Mouse (Mus musculus): ENCODE measurements around the gene Syndig1. TPM values are rescaled to one million over a fixed set of nuclear protein-coding genes. Genes with fewer than 3 reads are reported as not detected.

The Syndig1 gene
- polyA plus RNA-seq, 1 experiment from 2014 or later = 3.7 TPM

GRCm38 (mm10) chr2:149861002-149861401, 32.0 kb downstream of the Syndig1 start:
- Histone ChIP-seq H3K4me2 (ENCODE audit: low read depth, low read length) (no peak overlapping the region), H3K27me3 (ENCODE audit: control insufficient read depth, insufficient read depth, low read depth, low read length) (no peaks in the 10 kb centered on the region), H3K27ac (ENCODE audit: low read length) (no peak overlapping the region), H3K36me3 (ENCODE audit: control insufficient read depth, insufficient read depth, low read length) (no peaks in the 10 kb centered on the region), H3K4me3 (ENCODE audit: low read length) (no peak overlapping the region), H3K9ac (ENCODE audit: low read length) (no peak overlapping the region), H3K4me1 (replicated peaks; ENCODE audit: control insufficient read depth, insufficient read depth, low read length) (no peaks in the 10 kb centered on the region), H3K9me3 (ENCODE audit: control insufficient read depth, low read length) (no peaks in the 10 kb centered on the region)
- no peak for ATAC-seq (ENCODE audit: low read depth)
- 74% methylated on average over 3 of the region's 3 CpGs for WGBS

DNA sequence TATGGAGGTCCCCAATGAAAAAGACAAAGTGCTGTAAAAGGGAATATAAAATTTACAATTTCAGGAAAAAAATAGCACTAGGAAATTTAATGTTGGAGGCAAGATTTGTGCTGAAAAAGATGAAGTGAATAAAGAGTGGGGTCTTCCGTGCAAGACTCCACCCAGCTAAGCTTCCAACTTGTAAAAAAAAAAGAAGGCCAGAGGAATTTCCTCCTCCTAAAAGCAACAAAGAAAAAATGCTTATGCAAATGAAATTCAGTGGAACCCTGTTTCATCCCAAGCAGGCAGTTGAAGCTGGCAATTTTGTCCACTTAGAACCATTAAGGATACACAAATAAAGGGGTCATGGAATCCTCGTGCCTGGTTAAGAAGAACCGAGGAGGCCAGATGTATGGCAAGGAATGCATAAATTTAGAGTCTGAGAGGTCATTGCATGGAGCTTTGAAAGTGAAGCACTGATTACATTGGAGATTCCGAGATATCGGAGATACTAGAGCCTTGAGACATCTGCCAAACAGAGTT, 37.0 kb downstream of the Syndig1 start:
- no peaks in the 10 kb centered on the region for H3K27me3 ChIP-seq (ENCODE audit: control insufficient read depth, insufficient read depth, low read depth, low read length)
- WGBS = 56% methylated on average over 5 of the region's 5 CpGs
- no peaks in the 10 kb centered on the region for H3K9me3 ChIP-seq (ENCODE audit: control insufficient read depth, low read length)
- H3K4me1 ChIP-seq (replicated peaks; ENCODE audit: control insufficient read depth, insufficient read depth, low read length) = no peaks in the 10 kb centered on the region
- H3K27ac ChIP-seq (ENCODE audit: low read length) = no peak overlapping the region
- no peaks in the 10 kb centered on the region for H3K36me3 ChIP-seq (ENCODE audit: control insufficient read depth, insufficient read depth, low read length)
- H3K9ac ChIP-seq (ENCODE audit: low read length) = no peak overlapping the region
- H3K4me3 ChIP-seq (ENCODE audit: low read length) = no peak overlapping the region
- H3K4me2 ChIP-seq (ENCODE audit: low read depth, low read length) = no peak overlapping the region
- no peak for ATAC-seq (ENCODE audit: low read depth)

DNA sequence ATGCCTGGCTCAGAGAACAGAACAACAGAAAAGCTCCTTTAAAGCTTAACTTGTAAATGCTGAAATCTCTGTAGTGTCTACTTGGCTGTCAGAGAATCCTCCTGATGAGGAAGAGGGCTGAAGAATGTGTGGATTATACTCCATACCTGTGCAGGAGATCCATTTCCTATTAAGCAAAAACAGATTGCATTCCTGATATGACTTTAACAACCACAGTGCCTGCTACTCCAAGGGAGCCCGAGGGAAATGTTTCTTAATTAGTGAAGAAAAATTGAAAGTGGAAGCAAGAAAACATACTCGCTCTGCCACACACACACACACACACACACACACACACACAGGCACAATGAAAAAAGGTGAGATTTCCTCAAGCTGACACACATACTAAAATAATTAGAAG, 41.5 kb downstream of the Syndig1 start:
- H3K9me3 ChIP-seq (ENCODE audit: control insufficient read depth, low read length) = no peaks in the 10 kb centered on the region
- WGBS = 67% methylated on average over 2 of the region's 2 CpGs
- no peak overlapping the region for H3K4me2 ChIP-seq (ENCODE audit: low read depth, low read length)
- ATAC-seq (ENCODE audit: low read depth) = no peak
- no peak overlapping the region for H3K27ac ChIP-seq (ENCODE audit: low read length)
- no peaks in the 10 kb centered on the region for H3K36me3 ChIP-seq (ENCODE audit: control insufficient read depth, insufficient read depth, low read length)
- no peaks in the 10 kb centered on the region for H3K27me3 ChIP-seq (ENCODE audit: control insufficient read depth, insufficient read depth, low read depth, low read length)
- no peak overlapping the region for H3K9ac ChIP-seq (ENCODE audit: low read length)
- H3K4me3 ChIP-seq (ENCODE audit: low read length) = no peak overlapping the region
- H3K4me1 ChIP-seq (replicated peaks; ENCODE audit: control insufficient read depth, insufficient read depth, low read length) = no peaks in the 10 kb centered on the region

GRCm38 (mm10) chr2:149872496-149872895, 43.5 kb downstream of the Syndig1 start:
- Histone ChIP-seq H3K9ac (ENCODE audit: low read length) (no peak overlapping the region), H3K9me3 (ENCODE audit: control insufficient read depth, low read length) (no peaks in the 10 kb centered on the region), H3K27me3 (ENCODE audit: control insufficient read depth, insufficient read depth, low read depth, low read length) (no peaks in the 10 kb centered on the region), H3K4me1 (replicated peaks; ENCODE audit: control insufficient read depth, insufficient read depth, low read length) (no peaks in the 10 kb centered on the region), H3K4me3 (ENCODE audit: low read length) (no peak overlapping the region), H3K4me2 (ENCODE audit: low read depth, low read length) (no peak overlapping the region), H3K27ac (ENCODE audit: low read length) (no peak overlapping the region), H3K36me3 (ENCODE audit: control insufficient read depth, insufficient read depth, low read length) (no peaks in the 10 kb centered on the region)
- 79% methylated on average over 4 of the region's 4 CpGs for WGBS
- no peak for ATAC-seq (ENCODE audit: low read depth)

GRCm38 (mm10) chr2:149873346-149873745, 44.3 kb downstream of the Syndig1 start:
- no peak overlapping the region for H3K4me3 ChIP-seq (ENCODE audit: low read length)
- 88% methylated on average over 3 of the region's 3 CpGs for WGBS
- no peaks in the 10 kb centered on the region for H3K36me3 ChIP-seq (ENCODE audit: control insufficient read depth, insufficient read depth, low read length)
- no peaks in the 10 kb centered on the region for H3K4me1 ChIP-seq (replicated peaks; ENCODE audit: control insufficient read depth, insufficient read depth, low read length)
- H3K27me3 ChIP-seq (ENCODE audit: control insufficient read depth, insufficient read depth, low read depth, low read length) = no peaks in the 10 kb centered on the region
- no peak for ATAC-seq (ENCODE audit: low read depth)
- H3K9ac ChIP-seq (ENCODE audit: low read length) = no peak overlapping the region
- no peak overlapping the region for H3K4me2 ChIP-seq (ENCODE audit: low read depth, low read length)
- no peak overlapping the region for H3K27ac ChIP-seq (ENCODE audit: low read length)
- no peaks in the 10 kb centered on the region for H3K9me3 ChIP-seq (ENCODE audit: control insufficient read depth, low read length)

DNA sequence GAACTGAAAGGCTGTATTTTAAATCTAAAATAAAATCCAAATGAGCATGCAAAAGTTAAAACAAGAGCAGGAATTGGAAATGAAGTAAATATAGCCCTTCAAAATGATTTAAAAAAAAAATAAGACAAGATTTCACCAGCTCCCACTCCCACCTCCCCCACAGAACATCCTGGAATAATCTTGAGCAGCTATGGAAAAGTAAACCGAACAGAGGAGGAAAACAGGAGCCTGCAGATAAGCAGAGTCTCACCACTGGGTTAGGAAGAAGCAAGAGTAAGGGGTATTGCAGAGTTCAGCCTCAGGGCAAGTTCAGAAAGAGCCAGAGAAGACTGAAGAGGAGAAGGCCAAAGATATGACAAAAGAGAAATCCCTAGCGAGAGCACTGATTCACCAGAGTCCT, 48.9 kb downstream of the Syndig1 start:
- ATAC-seq (ENCODE audit: low read depth) = no peak
- no peak overlapping the region for H3K9ac ChIP-seq (ENCODE audit: low read length)
- no peak overlapping the region for H3K4me2 ChIP-seq (ENCODE audit: low read depth, low read length)
- H3K4me3 ChIP-seq (ENCODE audit: low read length) = no peak overlapping the region
- H3K9me3 ChIP-seq (ENCODE audit: control insufficient read depth, low read length) = no peaks in the 10 kb centered on the region
- H3K36me3 ChIP-seq (ENCODE audit: control insufficient read depth, insufficient read depth, low read length) = no peaks in the 10 kb centered on the region
- H3K27me3 ChIP-seq (ENCODE audit: control insufficient read depth, insufficient read depth, low read depth, low read length) = no peaks in the 10 kb centered on the region
- 42% methylated on average over 2 of the region's 2 CpGs for WGBS
- H3K4me1 ChIP-seq (replicated peaks; ENCODE audit: control insufficient read depth, insufficient read depth, low read length) = no peaks in the 10 kb centered on the region
- no peak overlapping the region for H3K27ac ChIP-seq (ENCODE audit: low read length)

DNA sequence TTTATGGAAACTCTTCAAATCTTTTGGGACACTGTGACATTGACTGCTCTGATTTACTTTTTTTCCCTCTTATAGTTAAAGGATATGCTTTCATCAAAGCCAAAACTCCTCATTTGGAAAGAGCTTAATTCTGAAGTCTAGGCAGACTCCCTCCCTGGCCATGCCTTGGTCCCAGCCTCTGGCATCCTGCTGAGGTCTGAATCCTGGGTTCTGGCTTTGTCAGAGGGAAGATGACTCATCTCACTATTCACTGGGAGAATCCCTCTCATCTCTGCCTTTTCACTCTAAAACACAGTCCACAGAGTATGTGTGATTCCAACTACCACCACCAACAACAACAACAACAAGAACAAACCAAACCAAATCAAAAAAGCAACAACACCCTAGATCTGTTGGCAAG, 58.6 kb downstream of the Syndig1 start:
- Histone ChIP-seq H3K27ac (ENCODE audit: low read length) (no peak overlapping the region), H3K4me3 (ENCODE audit: low read length) (no peak overlapping the region), H3K9ac (ENCODE audit: low read length) (no peak overlapping the region), H3K27me3 (ENCODE audit: control insufficient read depth, insufficient read depth, low read depth, low read length) (no peaks in the 10 kb centered on the region), H3K9me3 (ENCODE audit: control insufficient read depth, low read length) (no peaks in the 10 kb centered on the region), H3K4me1 (replicated peaks; ENCODE audit: control insufficient read depth, insufficient read depth, low read length) (no peaks in the 10 kb centered on the region), H3K36me3 (ENCODE audit: control insufficient read depth, insufficient read depth, low read length) (no peaks in the 10 kb centered on the region), H3K4me2 (ENCODE audit: low read depth, low read length) (no peak overlapping the region)
- no peak for ATAC-seq (ENCODE audit: low read depth)

GRCm38 (mm10) chr2:149891647-149892046, 62.6 kb downstream of the Syndig1 start:
- WGBS = 58% methylated on average over 2 of the region's 2 CpGs
- H3K9ac ChIP-seq (ENCODE audit: low read length) = no peak overlapping the region
- no peak for ATAC-seq (ENCODE audit: low read depth)
- no peaks in the 10 kb centered on the region for H3K36me3 ChIP-seq (ENCODE audit: control insufficient read depth, insufficient read depth, low read length)
- H3K4me1 ChIP-seq (replicated peaks; ENCODE audit: control insufficient read depth, insufficient read depth, low read length) = no peaks in the 10 kb centered on the region
- no peaks in the 10 kb centered on the region for H3K9me3 ChIP-seq (ENCODE audit: control insufficient read depth, low read length)
- no peak overlapping the region for H3K4me3 ChIP-seq (ENCODE audit: low read length)
- no peak overlapping the region for H3K27ac ChIP-seq (ENCODE audit: low read length)
- H3K27me3 ChIP-seq (ENCODE audit: control insufficient read depth, insufficient read depth, low read depth, low read length) = no peaks in the 10 kb centered on the region
- no peak overlapping the region for H3K4me2 ChIP-seq (ENCODE audit: low read depth, low read length)

- H3K4me3 ChIP-seq (ENCODE audit: low read length) = no peak overlapping the region
- H3K27ac ChIP-seq (ENCODE audit: low read length) = no peak overlapping the region
- no peak overlapping the region for H3K4me2 ChIP-seq (ENCODE audit: low read depth, low read length)
- no peaks in the 10 kb centered on the region for H3K27me3 ChIP-seq (ENCODE audit: control insufficient read depth, insufficient read depth, low read depth, low read length)
- H3K4me1 ChIP-seq (replicated peaks; ENCODE audit: control insufficient read depth, insufficient read depth, low read length) = no peaks in the 10 kb centered on the region
- no peak for ATAC-seq (ENCODE audit: low read depth)
- H3K9me3 ChIP-seq (ENCODE audit: control insufficient read depth, low read length) = no peaks in the 10 kb centered on the region
- no peaks in the 10 kb centered on the region for H3K36me3 ChIP-seq (ENCODE audit: control insufficient read depth, insufficient read depth, low read length)
- 58% methylated on average over 2 of the region's 2 CpGs for WGBS
- no peak overlapping the region for H3K9ac ChIP-seq (ENCODE audit: low read length)
Measured at GRCm38 (mm10) chr2:149896337-149896736, 67.3 kb downstream of the Syndig1 start.

DNA sequence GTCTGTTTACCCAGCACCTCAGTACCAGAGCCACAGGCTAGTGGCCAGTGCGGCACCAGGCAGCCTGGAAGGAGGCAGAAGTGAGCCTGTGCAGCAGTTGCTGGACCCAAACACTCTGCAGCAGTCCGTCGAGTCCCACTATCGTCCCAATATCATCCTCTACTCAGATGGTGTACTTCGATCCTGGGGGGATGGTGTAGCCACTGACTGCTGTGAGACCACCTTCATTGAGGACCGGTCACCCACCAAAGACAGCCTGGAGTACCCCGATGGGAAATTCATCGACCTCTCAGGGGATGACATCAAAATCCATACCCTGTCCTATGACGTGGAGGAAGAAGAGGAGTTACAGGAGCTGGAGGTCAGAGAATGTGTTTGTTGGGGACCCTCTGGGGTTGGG, 70.6 kb downstream of the Syndig1 start:
- Histone ChIP-seq H3K4me1 (replicated peaks; ENCODE audit: control insufficient read depth, insufficient read depth, low read length) (no peaks in the 10 kb centered on the region), H3K36me3 (ENCODE audit: control insufficient read depth, insufficient read depth, low read length) (no peaks in the 10 kb centered on the region), H3K27me3 (ENCODE audit: control insufficient read depth, insufficient read depth, low read depth, low read length) (no peaks in the 10 kb centered on the region), H3K4me2 (ENCODE audit: low read depth, low read length) (no peak overlapping the region), H3K9me3 (ENCODE audit: control insufficient read depth, low read length) (no peaks in the 10 kb centered on the region), H3K4me3 (ENCODE audit: low read length) (no peak overlapping the region), H3K9ac (ENCODE audit: low read length) (no peak overlapping the region), H3K27ac (ENCODE audit: low read length) (no peak overlapping the region)
- ATAC-seq (ENCODE audit: low read depth) = no peak
- 86% methylated on average over 9 of the region's 9 CpGs for whole genome bisulfite sequencing
